Mouse (Mus musculus): ENCODE measurements around the gene Zzz3. TPM values are rescaled to one million over a fixed set of nuclear protein-coding genes. Genes with fewer than 3 reads are reported as not detected.

The Zzz3 gene
- total and polyA plus RNA-seq, 2 experiments from 2014 or later = 22.6 to 43.4 TPM

DNA sequence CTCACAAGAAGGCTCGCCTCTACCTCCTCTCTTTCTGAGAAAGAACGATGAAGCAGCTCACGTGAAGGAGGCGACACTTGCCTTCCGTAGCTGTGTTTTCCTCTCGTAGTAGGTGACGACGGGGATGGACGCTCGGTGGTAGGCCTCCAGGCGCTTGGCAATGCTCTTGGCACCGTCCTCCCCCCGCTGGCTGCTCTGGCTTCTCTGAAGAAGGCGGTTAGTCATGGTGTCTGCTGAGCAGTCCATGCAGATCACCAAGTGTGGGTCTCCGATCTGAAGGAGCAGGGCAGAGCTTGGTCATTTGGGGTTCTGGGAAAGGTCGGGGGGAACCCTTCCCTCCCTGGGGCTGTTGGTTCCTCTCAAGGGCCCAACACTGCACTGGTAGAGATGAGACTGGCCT is 77.4 kb downstream of the Zzz3 start:
- Histone ChIP-seq H3K4me3 (ENCODE audit: low read depth, low read length) (no peak overlapping the region), H3K36me3 (ENCODE audit: insufficient read depth) (no peaks in the 10 kb centered on the region), H3K9ac (no peak overlapping the region), H3K4me1 (ENCODE audit: insufficient read depth) (no peaks in the 10 kb centered on the region), H3K4me2 (ENCODE audit: low read depth) (no peak overlapping the region), H3K27me3 (ENCODE audit: insufficient read depth, low read length) (no peaks in the 10 kb centered on the region), H3K9me3 (ENCODE audit: low read length) (no peaks in the 10 kb centered on the region), H3K27ac (ENCODE audit: low read depth, low read length) (no peak overlapping the region)
- no peak for TF ChIP-seq CTCF (IDR thresholded peaks at IDR 0.05; ENCODE audit: low read depth)
- DNase-seq (no peak), ATAC-seq (no peak)
- WGBS = 88% methylated on average over 16 of the region's 16 CpGs

DNA sequence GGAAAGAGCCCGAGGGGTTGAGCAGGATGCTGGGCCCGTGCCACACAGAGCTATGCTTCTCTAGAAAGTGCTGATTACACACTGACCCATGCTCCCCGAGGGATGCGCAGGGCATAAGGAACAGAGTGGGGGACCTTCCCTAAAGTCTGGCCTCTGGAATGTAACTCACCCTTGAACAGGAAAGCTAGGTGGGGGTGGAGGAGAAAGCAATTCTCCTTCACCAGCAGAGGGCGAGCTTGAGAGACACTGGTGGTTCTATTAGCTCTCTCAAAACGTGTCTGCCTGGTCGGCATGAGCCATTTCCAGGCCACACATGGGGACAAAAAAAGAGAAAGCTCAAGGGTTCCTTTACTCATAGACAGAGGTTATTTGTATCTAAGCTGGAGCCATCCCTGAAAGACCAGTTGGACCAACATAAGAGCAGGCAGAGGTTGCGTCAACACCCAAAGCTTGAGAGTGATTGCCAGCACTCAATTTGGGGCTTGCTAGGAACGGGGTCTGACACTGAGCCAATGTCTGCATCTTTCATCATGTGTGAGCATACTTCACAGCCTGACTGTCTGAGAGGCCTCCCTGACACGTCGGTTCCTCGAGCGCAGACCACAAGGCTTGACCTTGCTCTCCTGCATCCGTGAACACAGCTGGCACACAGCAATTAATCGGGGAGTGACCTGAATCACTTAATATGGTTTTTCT is 79.5 kb downstream of the Zzz3 start:
- 59% methylated on average over 15 of the region's 15 CpGs for WGBS
- ATAC-seq = peak; percentile 30; the same call in 1 of the 2 replicates

DNA sequence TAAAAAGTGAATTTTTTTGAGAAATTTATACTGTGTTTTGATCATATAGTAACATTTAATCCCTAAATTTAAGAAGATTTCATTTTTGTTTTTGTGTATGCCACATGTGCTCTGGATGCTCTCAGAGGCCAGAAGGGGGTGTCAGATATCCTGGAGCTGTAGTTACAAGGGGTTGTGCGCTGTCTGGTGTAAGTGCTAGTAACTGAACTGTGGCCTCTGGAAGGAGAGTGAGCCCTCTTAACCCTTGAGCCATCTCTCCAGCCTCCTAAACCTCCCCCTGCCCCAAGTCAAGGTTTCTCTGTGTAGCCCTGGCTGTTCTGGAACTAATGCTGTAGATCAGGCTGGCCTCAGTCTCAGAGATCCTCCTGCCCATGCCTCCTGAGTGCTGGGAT is 80.0 kb downstream of the Zzz3 start:
- Histone ChIP-seq H3K27me3 (ENCODE audit: insufficient read depth, low read length) (no peaks in the 10 kb centered on the region), H3K4me1 (ENCODE audit: insufficient read depth) (no peaks in the 10 kb centered on the region), H3K4me2 (ENCODE audit: low read depth) (no peak overlapping the region), H3K36me3 (ENCODE audit: insufficient read depth) (no peaks in the 10 kb centered on the region), H3K27ac (ENCODE audit: low read depth, low read length) (no peak overlapping the region), H3K4me3 (ENCODE audit: low read depth, low read length) (no peak overlapping the region), H3K9me3 (ENCODE audit: low read length) (no peaks in the 10 kb centered on the region), H3K9ac (no peak overlapping the region)
- no peak for TF ChIP-seq CTCF (IDR thresholded peaks at IDR 0.05; ENCODE audit: low read depth)
- ATAC-seq (no peak), DNase-seq (no peak)
- WGBS = 93% methylated on average over 1 of the region's 1 CpGs

More for the DNA sequence above, 79.5 kb downstream of the Zzz3 start:
- Histone ChIP-seq H3K27ac (ENCODE audit: low read depth, low read length) (no peak overlapping the region), H3K9ac (no peak overlapping the region), H3K4me1 (ENCODE audit: insufficient read depth) (no peaks in the 10 kb centered on the region), H3K27me3 (ENCODE audit: insufficient read depth, low read length) (no peaks in the 10 kb centered on the region), H3K4me3 (ENCODE audit: low read depth, low read length) (no peak overlapping the region), H3K4me2 (ENCODE audit: low read depth) (no peak overlapping the region), H3K36me3 (ENCODE audit: insufficient read depth) (no peaks in the 10 kb centered on the region), H3K9me3 (ENCODE audit: low read length) (no peaks in the 10 kb centered on the region)
- peak; percentile 77 for TF ChIP-seq CTCF (IDR thresholded peaks at IDR 0.05; ENCODE audit: low read depth)
- DNase-seq = peak; percentile 73

DNA sequence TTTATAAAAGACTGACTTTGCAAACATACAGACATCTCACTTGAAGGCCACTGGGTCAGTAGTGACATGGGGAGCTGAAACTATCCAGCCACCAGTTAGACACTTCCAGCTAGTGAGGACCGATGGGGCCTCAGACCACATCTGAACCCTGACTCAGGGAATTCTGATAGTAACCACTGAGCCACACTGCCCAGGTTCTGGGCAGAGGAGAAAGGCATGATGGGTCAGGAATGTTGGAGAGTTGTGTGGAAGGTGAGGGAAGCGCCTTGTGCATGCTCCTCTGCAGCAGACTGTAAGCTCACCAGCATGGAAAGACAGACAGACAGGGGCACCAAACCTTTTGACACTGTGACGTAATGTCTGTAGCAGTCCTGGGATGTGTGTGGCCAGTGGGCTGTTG is 80.6 kb downstream of the Zzz3 start:
- H3K36me3 ChIP-seq (ENCODE audit: insufficient read depth) = no peaks in the 10 kb centered on the region
- no peaks in the 10 kb centered on the region for H3K4me1 ChIP-seq (ENCODE audit: insufficient read depth)
- no peak overlapping the region for H3K4me2 ChIP-seq (ENCODE audit: low read depth)
- H3K27me3 ChIP-seq (ENCODE audit: insufficient read depth, low read length) = no peaks in the 10 kb centered on the region
- H3K9me3 ChIP-seq (ENCODE audit: low read length) = no peaks in the 10 kb centered on the region
- ATAC-seq = no peak
- DNase-seq = no peak
- no peak overlapping the region for H3K27ac ChIP-seq (ENCODE audit: low read depth, low read length)
- H3K4me3 ChIP-seq (ENCODE audit: low read depth, low read length) = no peak overlapping the region
- no peak for TF ChIP-seq CTCF (IDR thresholded peaks at IDR 0.05; ENCODE audit: low read depth)
- H3K9ac ChIP-seq = no peak overlapping the region
- 88% methylated on average over 3 of the region's 3 CpGs for WGBS

DNA sequence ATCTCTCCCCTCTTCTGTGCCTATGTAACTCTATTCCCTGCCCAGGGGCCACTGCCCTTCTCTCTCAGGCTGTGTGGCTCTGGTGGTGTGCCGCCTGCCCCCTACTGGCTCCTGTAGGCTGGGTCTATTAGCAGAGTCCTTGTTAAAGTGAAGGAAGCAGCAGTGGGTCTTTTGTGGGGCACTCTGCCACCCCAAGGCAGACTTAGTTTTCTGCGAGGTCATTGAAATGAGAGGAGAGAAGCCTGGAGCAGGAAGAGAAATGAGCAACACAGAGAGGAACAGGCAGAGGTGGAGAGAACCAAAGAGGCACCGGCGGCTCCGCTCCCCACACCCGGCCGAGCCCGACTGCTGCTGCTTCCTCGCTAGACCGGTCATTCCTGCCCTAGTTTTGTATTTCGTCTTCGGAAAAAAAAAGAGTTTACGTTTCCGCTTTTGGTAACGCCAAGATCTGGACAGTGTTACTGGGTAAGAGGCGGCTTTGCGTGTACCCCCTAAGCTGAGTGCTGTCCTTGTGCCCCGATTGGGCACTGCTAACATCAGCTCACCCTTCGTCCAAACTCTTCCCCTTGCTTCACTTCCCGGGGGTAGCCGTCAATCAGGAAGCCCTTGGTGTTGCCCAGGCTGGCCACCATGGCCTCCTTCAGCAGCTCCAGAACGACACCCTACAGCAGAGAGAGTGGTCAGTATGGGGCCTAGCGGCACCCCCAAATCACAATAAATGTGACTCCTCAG is 82.7 kb downstream of the Zzz3 start:
- Histone ChIP-seq H3K4me3 (ENCODE audit: low read depth, low read length) (peak overlapping the region; percentile 20; the same call in 1 of the 2 replicates), H3K9me3 (ENCODE audit: low read length) (no peaks in the 10 kb centered on the region), H3K4me2 (ENCODE audit: low read depth) (peak overlapping the region; percentile 34), H3K27me3 (ENCODE audit: insufficient read depth, low read length) (no peaks in the 10 kb centered on the region), H3K36me3 (ENCODE audit: insufficient read depth) (no peaks in the 10 kb centered on the region), H3K27ac (ENCODE audit: low read depth, low read length) (no peak overlapping the region), H3K4me1 (ENCODE audit: insufficient read depth) (no peaks in the 10 kb centered on the region), H3K9ac (no peak overlapping the region)
- peak; percentile 81 for ATAC-seq
- peak; percentile 40 for DNase-seq
- TF ChIP-seq CTCF (IDR thresholded peaks at IDR 0.05; ENCODE audit: low read depth) = peak; percentile 63
- 5% methylated on average over 23 of the region's 23 CpGs for WGBS

DNA sequence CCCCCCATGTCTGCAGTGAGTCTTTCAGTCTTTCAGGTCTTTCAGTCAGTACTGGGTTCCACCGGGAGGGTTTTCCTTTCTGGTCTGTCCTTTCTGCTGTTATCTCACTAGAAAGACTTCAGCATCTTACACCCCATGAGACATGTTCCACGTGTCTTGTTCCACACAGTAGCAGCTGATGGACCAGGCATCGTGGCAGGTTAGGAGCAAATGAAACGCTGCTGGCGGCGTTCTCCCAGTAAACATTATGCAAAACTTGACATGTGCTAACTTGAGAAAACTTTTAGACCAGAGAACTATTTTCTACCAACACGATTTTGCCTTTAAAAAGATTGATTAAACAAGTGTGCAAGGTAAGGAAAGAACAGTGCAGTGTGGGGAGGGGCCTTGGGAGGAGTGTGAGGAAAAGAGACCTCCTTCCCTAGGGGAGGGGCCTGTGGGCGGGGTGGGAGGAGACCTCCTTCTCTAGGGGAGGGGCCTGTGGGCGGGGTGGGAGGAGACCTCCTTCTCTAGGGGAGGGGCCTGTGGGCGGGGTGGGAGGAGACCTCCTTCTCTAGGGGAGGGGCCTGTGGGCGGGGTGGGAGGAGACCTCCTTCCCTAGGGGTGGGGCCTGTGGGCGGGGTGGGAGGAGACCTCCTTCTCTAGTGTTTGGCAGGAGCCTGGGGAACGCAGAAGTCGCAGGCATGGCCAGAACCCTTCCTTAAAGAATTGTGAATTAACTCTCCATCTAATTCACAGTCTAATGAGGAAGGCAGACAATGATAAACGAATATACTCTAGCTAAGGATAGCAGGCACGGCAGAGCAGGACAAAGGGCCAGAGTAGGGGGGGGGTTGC is 83.5 kb downstream of the Zzz3 start:
- no peaks in the 10 kb centered on the region; the same call in 1 of the 2 replicates for H3K4me1 ChIP-seq (ENCODE audit: insufficient read depth)
- peak overlapping the region; percentile 34 for H3K4me2 ChIP-seq (ENCODE audit: low read depth)
- H3K9ac ChIP-seq = no peak overlapping the region
- H3K27ac ChIP-seq (ENCODE audit: low read depth, low read length) = no peak overlapping the region
- no peaks in the 10 kb centered on the region for H3K36me3 ChIP-seq (ENCODE audit: insufficient read depth)
- H3K4me3 ChIP-seq (ENCODE audit: low read depth, low read length) = 0 out of 2 replicates have a peak overlapping the region, but pooled peaks have one; percentile 20
- ATAC-seq (peak; percentile 38), DNase-seq (peak; percentile 30)
- WGBS = 4% methylated on average over 14 of the region's 16 CpGs
- TF ChIP-seq CTCF (IDR thresholded peaks at IDR 0.05; ENCODE audit: low read depth) = no peak
- H3K9me3 ChIP-seq (ENCODE audit: low read length) = no peaks in the 10 kb centered on the region
- H3K27me3 ChIP-seq (ENCODE audit: insufficient read depth, low read length) = no peaks in the 10 kb centered on the region
